Mouse (Mus musculus): ENCODE data around the gene Patl1. TPM values are rescaled to one million over a fixed set of nuclear protein-coding genes. Genes with fewer than 3 reads are reported as not detected.
A peak's percentile ranks its signal among the peaks of the same experiment; 100 is the strongest.

Patl1 gene
- total and polyA plus RNA-seq, 3 experiments = 8.5 to 40.8 (median 12.0) TPM

GRCm38 (mm10) chr19:11964266-11964665, 52.1 kb downstream of the Patl1 start:
- no peak for DNase-seq (ENCODE audit: extremely low read depth)
- H3K27ac ChIP-seq (ENCODE audit: insufficient read depth, low read depth) = no peak overlapping the region
- dilution Hi-C loops (cut with MboI; ENCODE audit: extremely low pct_ligation_motif_present, extremely low pct_unique_long_range_greater_than_20kb, low sequenced_read_pairs) (no loop called here), in situ Hi-C loops (cut with MboI; ENCODE audit: low pct_ligation_motif_present, low pct_unique_long_range_greater_than_20kb, low sequenced_read_pairs) (loop anchor here (25.0 kb wide), 1 partner anchor 352 kb away; the partner anchor contains the start of genes Ms4a2 and Ms4a6d)
- H3K27me3 ChIP-seq (replicated peaks) = no peaks in the 10 kb centered on the region
- H3K4me1 ChIP-seq (ENCODE audit: control insufficient read depth in 1 of 2, insufficient read depth in 2 of 2) = peaks cover 11 to 27% of the 10 kb centered on the region in 2 experiments
- TF ChIP-seq POLR2AphosphoS2 (IDR thresholded peaks at IDR 0.05; ENCODE audit: low read depth, low read length) (no peak), EP300 (IDR thresholded peaks at IDR 0.05; ENCODE audit: low read length) (no peak), CTCF (conservative IDR thresholded peaks at IDR 0.05 in 1 of 2, IDR thresholded peaks at IDR 0.05 in 1 of 2; ENCODE audit: low read depth in 2 of 2, low read length in 2 of 2) (peak in 1 of 2 experiments; percentile 42; a peak in 2 of 4 replicates), USF1 (IDR thresholded peaks at IDR 0.05; ENCODE audit: low read depth, low read length) (no peak), TCF12 (IDR thresholded peaks at IDR 0.05; ENCODE audit: low read depth, low read length) (no peak), MYC (IDR thresholded peaks at IDR 0.05; ENCODE audit: low read depth, low read length) (no peak), ZKSCAN1 (IDR thresholded peaks at IDR 0.05; ENCODE audit: borderline replicate concordance, low read depth, low read length) (no peak), E2F4 (IDR thresholded peaks at IDR 0.05; ENCODE audit: insufficient replicate concordance, low read depth, low read length) (0 out of 2 replicates have a peak, but pooled peaks have one; percentile 12), ELF1 (IDR thresholded peaks at IDR 0.05; ENCODE audit: low read depth, low read length) (no peak), GABPA (IDR thresholded peaks at IDR 0.05; ENCODE audit: insufficient replicate concordance, low read depth, low read length) (no peak)
- no peak overlapping the region for H3K4me2 ChIP-seq (ENCODE audit: insufficient read depth, low read depth, poor library complexity, severe bottlenecking)
- H3K9me3 ChIP-seq (replicated peaks; ENCODE audit: low read length) = no peaks in the 10 kb centered on the region
- H3K79me2 ChIP-seq (replicated peaks; ENCODE audit: control insufficient read depth, extremely low read depth, insufficient read depth, poor library complexity, severe bottlenecking) = peaks cover 24% of the 10 kb centered on the region
- peak overlapping the region in 1 of 3 experiments; percentile 57 for H3K4me3 ChIP-seq (replicated peaks in 1 of 3; ENCODE audit: low read depth in 2 of 3, low read length in 2 of 3, poor library complexity in 1 of 3)
- no peak overlapping the region for H3K9ac ChIP-seq (ENCODE audit: insufficient read depth, low read depth)
- H3K36me3 ChIP-seq (replicated peaks in 1 of 2; ENCODE audit: control insufficient read depth in 1 of 2, insufficient read depth in 1 of 2, low read length in 1 of 2) = peaks cover 4 to 15% of the 10 kb centered on the region in 2 experiments

GRCm38 (mm10) chr19:11965023-11965942, 53.1 kb downstream of the Patl1 start, which contains the start of gene Osbp:
Osbp (plus strand) TSS chr19:11965941.
- in situ Hi-C loops (cut with MboI; ENCODE audit: low pct_ligation_motif_present, low pct_unique_long_range_greater_than_20kb, low sequenced_read_pairs) (loop anchor here (25.0 kb wide), 1 partner anchor 353 kb away; the partner anchor contains the start of genes Ms4a2 and Ms4a6d), dilution Hi-C loops (cut with MboI; ENCODE audit: extremely low pct_ligation_motif_present, extremely low pct_unique_long_range_greater_than_20kb, low sequenced_read_pairs) (no loop called here)
- no peaks in the 10 kb centered on the region for H3K27me3 ChIP-seq (replicated peaks)
- H3K9me3 ChIP-seq (replicated peaks; ENCODE audit: low read length) = no peaks in the 10 kb centered on the region
- peaks cover 29% of the 10 kb centered on the region for H3K79me2 ChIP-seq (replicated peaks; ENCODE audit: control insufficient read depth, extremely low read depth, insufficient read depth, poor library complexity, severe bottlenecking)
- peak within 1 kb of the TSS; percentile 99 for H3K4me2 ChIP-seq (ENCODE audit: insufficient read depth, low read depth, poor library complexity, severe bottlenecking)
- peaks cover 14 to 35% of the 10 kb centered on the region in 2 experiments for H3K4me1 ChIP-seq (ENCODE audit: control insufficient read depth in 1 of 2, insufficient read depth in 2 of 2)
- peak within 1 kb of the TSS; percentile 34 for H3K27ac ChIP-seq (ENCODE audit: insufficient read depth, low read depth)
- H3K9ac ChIP-seq (ENCODE audit: insufficient read depth, low read depth) = peak within 1 kb of the TSS; percentile 93
- peak within 1 kb of the TSS; percentile 61 to 99 (median 69) for H3K4me3 ChIP-seq (replicated peaks in 1 of 3; ENCODE audit: low read depth in 2 of 3, low read length in 2 of 3, poor library complexity in 1 of 3)
- peak; percentile 99 for DNase-seq (ENCODE audit: extremely low read depth)
- peaks cover 4 to 19% of the 10 kb centered on the region in 2 experiments for H3K36me3 ChIP-seq (replicated peaks in 1 of 2; ENCODE audit: control insufficient read depth in 1 of 2, insufficient read depth in 1 of 2, low read length in 1 of 2)
- no peak for TF ChIP-seq CTCF (conservative IDR thresholded peaks at IDR 0.05 in 1 of 2, IDR thresholded peaks at IDR 0.05 in 1 of 2; ENCODE audit: low read depth in 2 of 2, low read length in 2 of 2)
- TF ChIP-seq IRF4 (IDR thresholded peaks at IDR 0.05; ENCODE audit: low read depth, low read length) = 0 out of 2 replicates have a peak, but pooled peaks have one; percentile 41
- no peak for TF ChIP-seq GABPA (IDR thresholded peaks at IDR 0.05; ENCODE audit: insufficient replicate concordance, low read depth, low read length)
- TF ChIP-seq CHD1 (IDR thresholded peaks at IDR 0.05; ENCODE audit: low read depth, low read length) = no peak
- peak; percentile 44; the same call in 1 of the 2 replicates for TF ChIP-seq MAZ (IDR thresholded peaks at IDR 0.05; ENCODE audit: low read depth, low read length)
- TF ChIP-seq MAFK (IDR thresholded peaks at IDR 0.05; ENCODE audit: insufficient replicate concordance, low read length) = no peak
- TF ChIP-seq MXI1 (IDR thresholded peaks at IDR 0.05; ENCODE audit: low read depth, low read length) = peak; percentile 39; the same call in 1 of the 2 replicates
- TF ChIP-seq CHD2 (IDR thresholded peaks at IDR 0.05; ENCODE audit: low read length) = peak; percentile 97
- TF ChIP-seq SIN3A (IDR thresholded peaks at IDR 0.05; ENCODE audit: low read length) = peak; percentile 84
- peak; percentile 88 for TF ChIP-seq ELF1 (IDR thresholded peaks at IDR 0.05; ENCODE audit: low read depth, low read length)
- peak; percentile 83 for TF ChIP-seq HCFC1 (IDR thresholded peaks at IDR 0.05; ENCODE audit: low read depth, low read length)
- no peak for TF ChIP-seq JUN (IDR thresholded peaks at IDR 0.05; ENCODE audit: insufficient read depth, low read depth, low read length)
- TF ChIP-seq RAD21 (IDR thresholded peaks at IDR 0.05; ENCODE audit: low read depth, low read length) = no peak
- peak; percentile 50 for TF ChIP-seq USF2 (conservative IDR thresholded peaks at IDR 0.05; ENCODE audit: low read depth, low read length)
- TF ChIP-seq MAX (IDR thresholded peaks at IDR 0.05; ENCODE audit: low read length) = peak; percentile 58; the same call in 1 of the 2 replicates
- peak; percentile 81; the same call in 1 of the 2 replicates for TF ChIP-seq POLR2AphosphoS2 (IDR thresholded peaks at IDR 0.05; ENCODE audit: low read depth, low read length)
- 0 out of 2 replicates have a peak, but pooled peaks have one; percentile 63 for TF ChIP-seq MYC (IDR thresholded peaks at IDR 0.05; ENCODE audit: low read depth, low read length)
- peak; percentile 11; the same call in 1 of the 2 replicates for TF ChIP-seq NRF1 (IDR thresholded peaks at IDR 0.05; ENCODE audit: low read depth, low read length)
- peak; percentile 92 for TF ChIP-seq NELFE (IDR thresholded peaks at IDR 0.05; ENCODE audit: low read depth, low read length)
- peak; percentile 41; the same call in 1 of the 2 replicates for TF ChIP-seq MEF2A (IDR thresholded peaks at IDR 0.05; ENCODE audit: borderline replicate concordance, low read depth, low read length)
- peak; percentile 60 for TF ChIP-seq BHLHE40 (IDR thresholded peaks at IDR 0.05; ENCODE audit: low read depth, low read length)
- peak; percentile 77 for TF ChIP-seq USF1 (IDR thresholded peaks at IDR 0.05; ENCODE audit: low read depth, low read length)
- peak; percentile 60; the same call in 1 of the 2 replicates for TF ChIP-seq KAT2A (IDR thresholded peaks at IDR 0.05; ENCODE audit: insufficient replicate concordance, low read length)

All from CH12.LX (cell line).